Mouse (Mus musculus) ES-Bruce4 (cell line): Measurements from ENCODE around the gene Ccnjl.

Source experiments
- CTCF ChIP-seq: IDR thresholded peaks from one replicate; pipeline ENCODE4 v1.8.1; 2011; ENCODE audit warnings: low read depth, low read length
- POLR2A ChIP-seq: IDR thresholded peaks from one replicate; pipeline ENCODE4 v1.8.1; 2011; ENCODE audit warnings: low read length; ENCODE audit not compliant: insufficient read depth

DNA sequence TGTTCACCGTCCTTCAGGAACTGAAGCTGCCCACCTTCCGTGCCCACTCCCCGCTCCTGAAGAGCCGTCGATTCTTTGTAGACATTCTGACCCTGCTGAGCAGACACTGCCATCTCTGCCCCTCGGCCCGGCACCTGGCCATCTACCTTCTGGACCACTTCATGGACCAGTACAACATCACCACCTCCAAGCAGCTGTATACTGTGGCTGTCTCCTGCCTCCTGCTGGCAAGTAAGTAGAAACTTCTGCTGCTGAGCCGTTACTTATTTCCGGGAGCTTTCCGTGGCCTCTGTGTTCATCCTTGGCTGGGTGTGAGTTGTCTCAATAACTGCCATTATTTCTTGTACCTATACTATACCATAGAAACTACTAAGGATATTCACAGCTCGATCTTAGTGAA, 28.0 kb downstream of the Ccnjl start:
- peak; percentile 39 for TF ChIP-seq CTCF
- no peak for TF ChIP-seq POLR2A
